Mouse (Mus musculus) liver, adult 2 months (tissue): Measurements from ENCODE around the gene Phf21a.

Source experiments
- CTCF ChIP-seq: fragments of 200-500 bp; IDR thresholded peaks from 2 replicates; pipeline ENCODE4 v1.5.1; 2011; ENCODE audit warnings: low read depth, low read length, control low read depth
- POLR2A ChIP-seq: fragments of 200-500 bp; IDR thresholded peaks from 2 replicates; pipeline ENCODE4 v1.6.1; 2011; ENCODE audit warnings: low read length, control low read depth; ENCODE audit not compliant: insufficient read depth; ENCODE audit errors: extremely low read depth

- TF ChIP-seq CTCF (no peak), POLR2A (no peak)
Measured at GRCm38 (mm10) chr2:92347191-92347590, 254.3 kb downstream of the Phf21a start.
